Mouse (Mus musculus): ENCODE data around the gene Cd38. TPM values are rescaled to one million over a fixed set of nuclear protein-coding genes. Genes with fewer than 3 reads are reported as not detected.

Cd38 gene
- 2.2 and 2.6 TPM in 2 replicates for polyA plus RNA-seq (2012; rRNA removed)

DNA sequence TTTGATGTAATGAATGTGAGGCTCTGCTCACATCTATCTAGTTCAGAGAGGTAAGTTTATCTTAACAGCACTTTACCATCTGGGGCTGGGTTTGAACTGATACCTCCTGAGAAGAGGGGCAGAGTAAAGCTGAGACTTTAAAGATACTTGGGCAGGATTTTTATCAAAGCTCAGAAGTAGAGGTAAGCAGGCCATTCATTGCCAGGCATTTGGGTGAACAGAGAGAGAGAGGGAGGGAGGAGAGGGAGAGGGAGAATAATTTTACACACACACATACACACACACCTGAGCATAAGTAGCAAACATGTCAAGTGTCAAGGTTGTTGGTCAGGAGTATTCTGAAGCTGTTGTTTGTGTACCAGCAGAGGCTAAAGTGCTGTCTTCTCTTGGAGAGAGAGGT lies at the start of gene Cd38:
TSS of gene Cd38 (plus strand) at position 301 of the 400 bp plus-strand sequence.

DNA sequence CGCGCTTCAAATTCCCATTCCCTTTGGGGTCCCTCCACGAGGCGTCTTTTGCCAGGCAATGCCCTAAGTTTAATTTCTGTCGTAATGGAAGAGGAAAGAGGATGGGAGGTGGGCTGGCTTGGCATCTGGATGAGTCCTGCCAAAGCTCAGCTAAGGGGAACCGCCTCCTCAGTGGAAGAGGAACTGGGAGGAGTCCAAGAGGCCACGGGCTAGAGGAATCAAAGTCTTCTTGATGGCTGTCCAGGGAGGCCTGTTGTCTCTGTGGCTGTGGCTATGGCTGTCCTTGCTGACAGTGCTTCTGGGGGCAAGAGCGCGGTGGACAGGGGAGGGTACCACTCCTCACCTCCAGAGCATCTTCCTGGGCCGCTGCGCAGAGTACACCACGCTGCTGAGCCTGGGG lies 49.7 kb upstream of the Cd38 start, which contains the start of gene Bst1:
TSS of gene Bst1 (plus strand) at position 191 of the 400 bp plus-strand sequence.

GRCm38 (mm10) chr5:43821538-43821937 lies 46.8 kb upstream of the Cd38 start, which contains the start of gene Fbxl5:
TSS of gene Fbxl5 (minus strand) at chr5:43821638.

GRCm38 (mm10) chr5:43912844-43913243 lies 44.5 kb downstream of the Cd38 start, which contains the start of gene Gm7879:
TSS of gene Gm7879 (plus strand) at chr5:43913144.

Other genes starting within 250 kb of the Cd38 start
- 10.2 and 11.0 TPM in 2 replicates for gene Cc2d2a, start 206.2 kb upstream of the Cd38 start, polyA plus RNA-seq (2012; rRNA removed)
- gene Bst1, start 49.7 kb upstream of the Cd38 start, polyA plus RNA-seq (2012; rRNA removed) = 0.16 and 0.36 TPM in 2 replicates
- 46.2 and 47.2 TPM in 2 replicates for gene Fbxl5, start 46.9 kb upstream of the Cd38 start, polyA plus RNA-seq (2012; rRNA removed)
- 0.45 and 0.58 TPM in 2 replicates for gene Gm7879, start 44.6 kb downstream of the Cd38 start, polyA plus RNA-seq (2012; rRNA removed)
- gene Fgfbp1, start 113.2 kb downstream of the Cd38 start, polyA plus RNA-seq (2012; rRNA removed) = 4.0 and 8.2 TPM in 2 replicates
- 30.9 and 35.5 TPM in 2 replicates for gene Prom1, start 233.5 kb downstream of the Cd38 start, polyA plus RNA-seq (2012; rRNA removed)